Mouse (Mus musculus): ENCODE measurements around the gene Cst12.
A peak's percentile ranks its signal among the peaks of the same experiment; 100 is the strongest.
"Not testable (repeated sequence)": the region's sequence is repeated elsewhere in the genome, so short reads cannot be mapped to it uniquely, and the experiment has no call there.

The Cst12 gene

DNA sequence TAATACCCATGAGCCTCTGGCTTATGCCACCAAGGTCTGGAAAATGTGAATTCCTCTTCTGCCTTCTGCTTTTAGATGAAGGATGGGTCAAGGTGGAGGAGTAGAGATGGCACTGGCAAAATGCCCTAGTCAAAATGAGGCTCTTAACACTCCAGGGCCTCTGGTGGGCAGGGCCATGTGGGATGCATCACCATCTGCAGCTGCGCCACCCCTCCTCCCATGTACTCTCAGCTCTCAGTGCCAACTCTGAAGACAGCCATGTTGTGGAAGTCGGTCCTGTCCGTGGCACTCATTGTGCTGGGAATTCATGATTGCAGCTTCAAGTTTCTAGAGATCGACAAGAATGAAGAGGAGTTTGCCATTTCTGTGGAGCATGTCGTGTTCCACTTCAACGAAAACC is at the start of gene Cst12:
Cst12 (plus strand) TSS at position 220 of the 400 bp plus-strand sequence.
- no peak for DNase-seq

DNA sequence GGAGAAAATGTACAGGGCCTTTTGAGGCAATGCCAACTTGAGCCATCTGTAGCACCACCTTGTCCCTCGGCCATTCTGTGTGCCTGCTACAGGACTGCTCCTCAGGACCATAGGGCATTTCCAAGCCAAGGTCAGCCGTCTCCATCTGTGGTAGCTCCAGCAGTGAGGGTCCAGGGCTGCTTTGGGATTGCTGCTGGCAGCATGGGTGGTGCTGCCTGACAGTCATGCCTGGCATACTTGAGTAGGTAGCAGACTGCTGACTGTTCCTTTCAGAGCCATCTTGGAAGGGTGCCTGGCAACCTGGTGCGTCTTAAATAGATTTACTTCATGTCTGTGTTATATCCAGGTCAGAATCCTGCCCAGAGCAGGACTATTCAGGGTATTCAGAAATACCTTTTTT is 46.2 kb upstream of the Cst12 start:
- DNase-seq: no peak

DNA sequence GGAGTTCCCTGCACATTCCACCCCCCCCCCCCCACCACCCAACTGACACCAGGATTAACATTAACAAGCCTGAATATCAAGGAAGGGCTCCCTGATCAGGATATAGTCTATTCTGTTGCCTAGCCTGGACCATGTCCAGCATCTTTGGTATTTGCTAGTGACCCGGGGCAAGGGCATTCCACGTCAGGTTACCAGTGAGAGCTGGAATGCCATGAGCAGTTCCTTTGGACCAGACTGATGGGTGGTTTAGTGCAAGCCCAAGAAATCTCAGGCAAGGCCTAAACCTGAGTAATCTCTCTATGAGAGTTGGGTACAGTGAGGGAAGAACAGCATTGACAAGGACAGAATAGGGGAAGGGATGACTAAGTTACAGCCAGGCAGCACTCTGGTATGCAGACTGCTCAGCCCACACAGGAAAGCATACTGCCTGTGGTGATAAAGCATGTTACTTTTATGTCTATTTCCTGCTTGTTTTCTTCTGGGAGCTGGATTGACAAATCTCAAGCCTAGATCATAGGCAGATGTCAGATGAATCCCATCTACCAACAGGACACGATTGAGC is 45.2 kb upstream of the Cst12 start:
- no peak for DNase-seq

DNA sequence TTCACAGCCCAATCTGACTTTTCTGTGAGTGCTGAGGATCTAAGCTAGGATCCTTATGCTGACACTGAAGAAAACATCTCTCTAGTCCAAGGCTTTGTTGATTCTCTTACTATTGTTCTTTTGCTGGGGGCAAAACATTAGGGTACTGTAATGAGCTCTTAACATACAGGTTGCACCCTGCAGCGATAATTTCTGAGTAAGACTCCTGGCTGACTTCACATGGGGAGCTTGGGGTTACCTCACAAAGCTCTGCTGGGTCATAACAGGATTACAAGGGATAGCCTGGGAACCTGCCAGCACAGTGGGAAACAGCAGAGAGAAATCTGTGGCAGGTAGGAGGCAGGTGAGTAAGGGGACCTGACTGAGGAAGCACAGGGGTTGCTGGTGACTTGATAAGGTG is 39.1 kb upstream of the Cst12 start, which contains the start of gene Cstl1:
Cstl1 (plus strand) TSS at position 301 of the 400 bp plus-strand sequence.
- DNase-seq: no peak

DNA sequence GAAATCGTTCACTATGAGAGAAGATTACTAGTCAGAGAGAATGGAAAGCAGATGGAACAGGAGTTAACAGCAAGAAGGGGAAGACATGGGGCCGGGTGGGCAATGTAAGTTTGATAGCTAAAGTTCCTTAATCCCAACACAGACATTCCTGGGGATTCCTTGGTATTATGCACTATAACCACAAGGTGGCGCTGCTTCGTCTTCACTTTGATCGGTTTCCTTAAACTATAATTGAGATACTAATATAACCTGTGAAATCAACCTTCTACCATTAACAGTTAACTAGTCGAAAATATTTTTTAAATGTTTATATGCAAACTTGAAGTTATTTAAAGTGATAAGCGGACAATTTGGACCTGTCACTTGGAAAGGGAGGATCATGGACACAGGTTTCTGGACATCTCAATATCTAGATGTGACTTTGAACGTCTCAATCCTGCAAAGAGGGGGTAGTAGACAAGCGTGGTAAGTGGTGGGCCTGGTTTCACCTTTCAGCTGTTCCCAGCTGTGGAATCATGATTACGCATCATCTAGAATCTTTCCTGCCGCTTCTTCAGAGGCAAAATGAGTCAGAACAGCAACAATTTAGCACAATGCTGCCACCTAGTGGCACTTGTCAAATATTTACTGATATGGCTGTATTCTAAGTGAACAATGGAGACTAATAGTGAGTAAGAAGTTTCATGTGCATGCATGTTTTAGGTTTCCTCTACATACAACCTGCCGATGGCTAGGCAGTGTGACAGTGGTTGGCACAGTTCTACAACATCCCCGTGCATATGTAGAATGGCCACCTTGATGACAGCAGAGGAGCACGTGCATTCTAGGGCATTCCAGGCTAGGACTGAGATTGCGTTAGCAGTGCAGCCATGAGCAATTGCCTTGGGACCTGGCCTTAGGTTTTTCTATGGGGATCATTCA is 37.0 kb upstream of the Cst12 start:
- DNase-seq: peak; percentile 53 to 75

DNA sequence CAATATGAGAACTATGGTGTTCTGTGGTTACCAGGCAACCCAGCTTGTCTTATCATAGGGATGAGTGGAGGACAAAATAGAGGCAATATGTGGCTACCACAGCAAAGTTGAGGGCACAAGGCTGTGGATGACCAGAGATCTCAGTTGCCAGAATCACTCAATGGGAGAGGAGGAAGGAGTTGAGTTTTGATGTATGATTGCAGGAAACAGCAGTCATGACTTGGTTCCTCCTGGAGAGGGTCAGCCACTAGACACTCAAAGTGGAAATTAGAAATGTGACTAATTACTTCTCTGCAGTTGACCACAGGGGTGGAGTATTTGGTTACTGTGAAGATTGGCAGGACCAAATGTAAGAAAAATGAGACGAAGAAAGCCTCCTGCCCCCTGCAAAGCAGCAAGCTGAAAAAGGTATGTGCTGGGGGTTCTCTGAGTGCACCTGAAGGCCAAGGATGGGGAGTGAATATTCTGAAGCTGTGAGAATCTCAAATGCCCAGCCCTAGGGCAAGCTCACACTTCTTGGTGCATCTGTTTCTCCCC is 34.8 kb upstream of the Cst12 start:
- DNase-seq: no peak

DNA sequence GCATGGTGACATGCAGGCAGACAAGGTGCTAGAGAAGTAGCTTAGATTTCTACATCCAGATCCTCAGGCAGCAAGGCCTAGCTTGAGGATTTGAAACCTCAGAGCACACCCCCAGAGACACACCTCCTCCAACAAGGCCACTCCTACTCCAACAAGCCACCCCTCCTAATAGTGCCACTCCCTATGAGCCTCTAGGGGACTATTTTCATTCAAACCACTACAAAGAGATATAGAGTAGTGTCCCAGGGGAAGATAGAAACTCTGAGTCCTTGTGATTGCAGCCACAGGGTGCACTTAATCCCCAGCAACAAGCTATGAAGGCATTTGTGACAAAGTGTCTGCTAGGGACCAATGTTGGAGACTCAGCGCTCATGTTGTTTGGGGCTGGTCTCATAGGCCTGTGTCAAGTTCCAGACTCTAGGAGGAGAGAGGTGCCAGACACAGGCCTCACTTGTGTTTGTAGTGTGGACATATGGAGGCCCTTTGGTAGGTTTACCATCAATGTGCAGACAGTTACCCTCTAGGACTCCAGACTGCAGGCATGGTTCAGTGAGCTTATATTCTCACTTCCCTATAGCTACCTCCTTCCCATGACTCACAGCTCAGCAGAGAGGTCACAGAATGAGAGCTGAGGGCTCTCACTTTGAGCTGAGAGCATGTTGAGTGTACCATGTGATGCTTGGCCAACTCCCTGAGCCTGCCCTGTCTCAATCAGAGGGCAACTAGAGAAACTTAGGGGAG is 25.3 kb upstream of the Cst12 start:
- DNase-seq: peak; percentile 65 to 68

DNA sequence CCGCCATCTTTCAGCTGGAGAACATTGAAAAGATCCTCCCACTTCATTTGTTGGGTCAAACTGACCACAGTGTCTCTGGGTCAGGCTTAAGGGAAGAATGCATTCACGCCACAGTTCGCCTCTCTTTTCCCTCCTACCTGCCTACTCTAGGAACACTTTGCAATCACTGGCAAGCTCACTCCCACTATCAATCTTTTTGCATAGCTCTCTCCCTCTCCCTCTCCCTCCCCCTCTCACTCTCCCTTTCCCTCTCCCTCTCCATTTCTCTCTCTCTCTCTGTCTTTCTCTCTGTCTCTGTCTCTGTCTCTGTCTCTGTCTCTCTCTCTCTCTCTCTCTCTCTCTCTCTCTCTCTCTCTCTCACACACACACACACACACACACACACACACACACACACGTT is 17.8 kb upstream of the Cst12 start, which contains the start of gene Cst11:
Cst11 (minus strand) TSS at position 101 of the 400 bp plus-strand sequence.
- not testable (repeated sequence) for DNase-seq

DNA sequence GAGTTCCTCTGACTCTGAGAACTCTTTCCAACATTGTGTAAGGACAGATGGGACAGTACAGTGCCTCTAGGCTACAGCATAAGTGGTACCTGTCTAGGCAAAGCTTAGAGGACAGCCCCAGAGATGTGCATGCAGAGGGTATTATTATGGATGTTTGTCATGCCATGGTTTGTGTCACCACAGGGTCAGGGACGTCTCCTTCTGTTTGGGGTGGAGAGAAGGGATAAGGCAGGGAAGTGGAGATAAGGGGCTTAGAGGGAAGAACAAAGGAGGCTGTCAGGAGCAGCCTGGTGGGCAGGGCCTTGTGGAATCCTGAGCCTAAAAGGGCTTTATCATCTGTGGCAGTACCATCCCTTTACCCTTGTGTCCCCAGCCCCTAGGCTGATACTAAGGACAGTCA is 7.5 kb upstream of the Cst12 start, which contains the start of gene 8030411F24Rik:
8030411F24Rik (plus strand) TSS at position 301 of the 400 bp plus-strand sequence.
- no peak for DNase-seq

DNA sequence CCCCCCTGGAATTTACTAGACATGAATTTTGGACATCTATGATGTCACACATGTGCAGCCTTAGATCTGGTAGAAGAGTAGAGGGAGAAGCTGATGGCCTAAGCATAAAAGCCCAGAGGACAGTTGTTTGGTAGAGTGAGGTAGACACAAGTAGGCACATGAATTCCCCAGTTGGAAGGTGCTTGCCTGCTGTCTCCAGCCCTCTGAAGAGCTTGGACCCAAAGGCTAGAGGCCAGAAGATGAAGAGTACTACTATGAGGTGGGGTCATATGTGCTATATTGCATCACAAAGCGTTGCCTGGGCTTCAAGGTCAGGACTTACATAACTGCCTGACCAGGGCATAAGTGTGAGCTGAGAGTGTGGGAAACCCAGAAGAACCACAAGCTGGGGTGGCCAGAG is 9.3 kb downstream of the Cst12 start, which contains the start of gene Cst8:
Cst8 (plus strand) TSS at position 301 of the 400 bp plus-strand sequence.
- DNase-seq: peak; percentile 19 to 32

DNA sequence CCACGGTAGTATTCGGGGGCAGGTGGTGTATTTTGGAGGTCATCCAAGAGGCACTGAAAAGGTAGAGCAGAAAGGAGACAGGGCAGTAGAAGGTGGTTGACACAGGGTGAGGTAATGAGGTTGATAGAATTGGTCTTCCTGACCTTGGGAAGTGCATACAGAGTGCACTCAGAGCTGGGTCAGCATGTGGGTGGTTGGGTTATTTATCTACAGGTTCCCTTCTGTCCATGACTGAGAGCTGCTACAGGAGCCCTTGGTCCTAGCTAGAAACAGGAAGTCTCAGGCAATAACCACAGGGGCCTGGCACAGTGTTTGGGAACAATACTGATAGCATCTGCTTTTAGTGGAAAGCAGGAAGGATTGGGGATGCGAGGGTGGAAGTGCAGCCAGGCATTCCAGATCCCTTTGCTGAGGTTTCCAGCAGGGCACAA is 12.3 kb downstream of the Cst12 start:
- DNase-seq: peak; percentile 6 to 33

DNA sequence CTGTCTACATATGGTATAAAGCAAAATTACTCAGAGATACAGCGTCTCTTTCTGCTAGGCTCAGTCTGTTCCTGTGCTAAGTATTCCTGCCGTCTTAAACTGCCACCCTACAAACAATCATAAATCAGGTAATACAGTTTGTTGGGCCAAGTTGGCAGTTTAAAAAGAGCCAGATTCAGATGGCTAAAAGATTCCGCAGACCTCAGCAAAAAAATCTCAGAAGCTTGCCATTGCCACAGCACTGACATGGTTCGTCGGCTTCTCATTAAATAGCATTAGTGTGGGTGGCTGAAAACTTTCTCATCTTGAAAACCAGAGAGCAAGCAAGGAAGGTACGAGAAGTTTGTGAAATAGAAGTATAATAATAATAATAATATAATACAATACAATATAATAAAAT is 17.5 kb downstream of the Cst12 start:
- no peak for DNase-seq

DNA sequence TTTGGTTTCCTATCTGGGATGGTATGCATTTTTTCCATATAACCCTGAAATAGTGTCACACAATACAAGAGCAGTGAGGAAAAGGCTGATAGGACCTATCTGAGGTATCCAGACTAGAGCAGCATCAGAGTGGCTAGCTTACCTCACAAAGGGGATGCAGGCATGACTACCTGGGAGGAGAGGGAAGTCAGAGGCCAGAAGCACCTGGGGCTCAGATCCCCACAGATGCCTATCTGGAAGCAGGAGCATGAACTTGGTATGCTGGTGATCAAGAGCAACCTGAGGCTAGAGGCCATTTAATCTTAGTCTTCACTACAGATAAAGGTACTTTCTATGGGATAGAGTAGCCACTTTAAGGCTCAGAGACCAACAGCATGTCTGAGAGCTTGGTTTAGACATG is 30.7 kb downstream of the Cst12 start, which contains the start of gene Cst13:
Cst13 (plus strand) TSS at position 173 of the 400 bp plus-strand sequence.
- no peak for DNase-seq

DNA sequence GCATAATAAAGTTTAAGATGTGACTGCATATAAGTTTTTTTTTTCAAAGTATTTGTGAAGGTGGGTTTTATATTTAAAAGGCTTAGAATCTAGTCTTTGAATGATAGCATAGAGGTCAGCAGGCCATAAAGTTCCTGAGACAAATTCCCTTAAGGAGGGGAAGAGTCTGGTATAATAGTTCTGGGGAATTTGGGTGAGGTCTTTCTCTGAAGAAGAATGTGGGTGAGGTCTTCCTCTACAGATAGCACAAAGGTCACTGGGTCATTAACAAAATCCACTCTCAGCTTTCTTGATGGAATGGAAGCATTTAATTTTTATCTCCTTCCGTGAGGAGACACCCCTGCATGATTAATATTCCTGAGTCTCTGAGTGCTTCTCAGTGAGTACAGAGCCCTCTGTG is 36.8 kb downstream of the Cst12 start:
- DNase-seq: no peak

DNA sequence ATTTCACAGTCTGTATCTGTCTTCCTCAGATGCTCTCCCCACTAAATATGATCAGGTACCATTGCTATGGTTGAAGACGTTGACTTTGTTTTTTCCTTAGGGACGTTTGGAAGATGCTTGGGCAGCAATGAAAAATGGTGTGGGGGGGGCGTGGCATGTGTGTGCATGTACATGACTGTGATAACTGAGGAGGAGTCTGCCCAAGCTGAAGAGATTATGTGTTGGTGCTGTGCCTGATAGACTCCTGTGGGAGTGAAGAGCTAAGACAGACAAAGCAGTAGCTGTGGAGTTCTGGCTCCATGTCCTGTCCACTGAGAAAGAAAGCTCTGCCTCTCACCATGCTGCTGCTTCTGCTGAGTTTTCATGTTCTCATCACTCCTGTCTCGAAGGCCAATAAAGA is 45.8 kb downstream of the Cst12 start, which contains the start of gene Cst9:
Cst9 (plus strand) TSS at position 236 of the 400 bp plus-strand sequence.
- DNase-seq: no peak

DNA sequence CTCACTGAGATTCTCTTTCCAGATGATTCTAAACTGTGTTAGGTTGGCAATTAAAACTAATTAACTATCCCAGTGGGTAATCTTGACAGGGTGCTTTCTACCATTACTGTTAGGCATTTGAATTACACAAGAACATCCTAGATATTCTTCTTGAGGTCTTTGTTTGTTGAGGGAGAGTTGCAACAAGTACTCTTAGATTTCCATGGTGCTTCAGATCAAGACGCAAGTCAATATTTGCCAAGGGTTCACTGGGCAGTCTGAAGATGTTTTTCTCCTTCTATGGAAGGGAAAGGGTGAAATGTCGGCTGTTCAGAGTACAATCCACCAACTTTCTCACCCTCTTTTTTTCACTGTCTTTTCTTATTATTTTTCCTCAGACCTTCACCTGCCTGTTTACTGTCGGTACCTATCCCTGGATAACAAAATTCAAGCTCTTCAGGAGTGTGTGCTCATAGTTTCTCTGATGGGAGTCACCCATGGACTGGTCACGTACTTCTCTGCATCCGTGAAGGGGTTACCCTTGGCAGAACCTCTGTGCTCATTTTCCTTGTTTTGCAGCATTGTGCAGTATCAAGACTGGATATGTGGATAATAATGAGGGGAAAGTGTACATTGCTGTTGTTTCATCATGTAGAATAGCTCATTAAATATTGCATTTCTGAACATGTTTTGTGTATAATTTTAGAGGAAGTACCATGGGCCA is 49.1 kb downstream of the Cst12 start:
- peak in 1 of 2 experiments; percentile 36 for DNase-seq

DNA sequence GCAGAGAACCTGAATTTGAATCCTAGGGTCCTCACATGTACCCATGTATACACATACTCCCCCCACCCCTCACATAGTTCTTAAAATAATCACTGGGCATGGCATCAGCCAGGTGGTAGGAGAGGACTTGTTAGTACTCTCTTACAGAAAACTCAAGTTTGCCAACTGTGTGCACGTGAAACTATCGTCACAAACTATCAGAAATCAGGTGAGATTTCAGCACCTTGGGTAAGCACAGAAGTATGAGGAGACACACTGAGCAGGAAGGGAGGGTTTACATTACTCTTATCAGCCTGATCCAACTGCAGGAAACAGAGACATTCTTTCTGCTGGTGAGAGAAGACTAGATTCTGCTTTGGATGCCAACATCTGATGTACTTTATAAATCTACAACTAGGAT is 50.1 kb downstream of the Cst12 start:
- DNase-seq: peak in 1 of 2 experiments; percentile 19

All from lung, adult 18-20 months (tissue).